Mouse (Mus musculus) layer of hippocampus, adult 8-10 months (tissue): ENCODE measurements at regions not wholly inside any gene's neighbourhood (a gene's known extent, or its start where the extent isn't known, plus 50 kb on each side); places are given as distances from the start of the nearest gene placed in this dataset.

Experiments
- DNase-seq, 2 experiments: peaks; one replicate each; pipeline ENCODE4 v3.0.0; 2022; ENCODE audit warnings: low spot score in 2 of 2

- DNase-seq = no peak
Measured at GRCm38 (mm10) chr12:49945628-49946220, 560.8 kb downstream of the Gm43517 start.

GRCm38 (mm10) chr12:49946752-49947260, 561.8 kb downstream of the Gm43517 start:
- DNase-seq = no peak

- no peak for DNase-seq
Measured at GRCm38 (mm10) chr12:49950986-49951385, 566.0 kb downstream of the Gm43517 start.

GRCm38 (mm10) chr12:49951821-49952220, 566.8 kb downstream of the Gm43517 start:
- peak; percentile 76 to 78 for DNase-seq

GRCm38 (mm10) chr12:49968072-49968471, 583.1 kb downstream of the Gm43517 start:
- DNase-seq = no peak

- DNase-seq = no peak
Measured at GRCm38 (mm10) chr12:49969546-49969945, 584.6 kb downstream of the Gm43517 start.

GRCm38 (mm10) chr12:49974591-49975323, 589.8 kb downstream of the Gm43517 start:
- DNase-seq = no peak

GRCm38 (mm10) chr12:49975553-49975952, 590.6 kb downstream of the Gm43517 start:
- no peak for DNase-seq

- no peak for DNase-seq
Measured at GRCm38 (mm10) chr12:49992501-49993079, 607.6 kb downstream of the Gm43517 start.

- no peak for DNase-seq
Measured at GRCm38 (mm10) chr12:50038808-50039374, 610.0 kb downstream of the Prkd1 start.

GRCm38 (mm10) chr12:50061286-50061685, 587.6 kb downstream of the Prkd1 start:
- DNase-seq = no peak

GRCm38 (mm10) chr12:50066394-50066793, 582.5 kb downstream of the Prkd1 start:
- DNase-seq = no peak

- no peak for DNase-seq
Measured at GRCm38 (mm10) chr12:50071797-50072196, 577.1 kb downstream of the Prkd1 start.

GRCm38 (mm10) chr12:50072359-50072758, 576.5 kb downstream of the Prkd1 start:
- DNase-seq = no peak

GRCm38 (mm10) chr12:50073684-50074083, 575.2 kb downstream of the Prkd1 start:
- no peak for DNase-seq

- DNase-seq = peak in 1 of 2 experiments; percentile 7
Measured at GRCm38 (mm10) chr12:50081157-50081556, 567.7 kb downstream of the Prkd1 start.

GRCm38 (mm10) chr12:50081571-50081970, 567.3 kb downstream of the Prkd1 start:
- peak; percentile 40 to 70 for DNase-seq

- peak in 1 of 2 experiments; percentile 24 for DNase-seq
Measured at GRCm38 (mm10) chr12:50084517-50084916, 564.4 kb downstream of the Prkd1 start.

GRCm38 (mm10) chr12:50111246-50112044, 537.5 kb downstream of the Prkd1 start:
- DNase-seq = no peak

GRCm38 (mm10) chr12:50112081-50112491, 536.8 kb downstream of the Prkd1 start:
- peak; percentile 59 to 62 for DNase-seq

- no peak for DNase-seq
Measured at GRCm38 (mm10) chr12:50115855-50116254, 533.0 kb downstream of the Prkd1 start.
